Mouse (Mus musculus) thymus, postnatal 10 days (tissue): ENCODE data around the gene Hbq1b.

Experiments
- DNase-seq, 2 experiments: peaks; one replicate each; pipeline ENCODE4 v3.0.0; 2021; ENCODE audit warnings: low spot score in 2 of 2

Hbq1b gene

DNA sequence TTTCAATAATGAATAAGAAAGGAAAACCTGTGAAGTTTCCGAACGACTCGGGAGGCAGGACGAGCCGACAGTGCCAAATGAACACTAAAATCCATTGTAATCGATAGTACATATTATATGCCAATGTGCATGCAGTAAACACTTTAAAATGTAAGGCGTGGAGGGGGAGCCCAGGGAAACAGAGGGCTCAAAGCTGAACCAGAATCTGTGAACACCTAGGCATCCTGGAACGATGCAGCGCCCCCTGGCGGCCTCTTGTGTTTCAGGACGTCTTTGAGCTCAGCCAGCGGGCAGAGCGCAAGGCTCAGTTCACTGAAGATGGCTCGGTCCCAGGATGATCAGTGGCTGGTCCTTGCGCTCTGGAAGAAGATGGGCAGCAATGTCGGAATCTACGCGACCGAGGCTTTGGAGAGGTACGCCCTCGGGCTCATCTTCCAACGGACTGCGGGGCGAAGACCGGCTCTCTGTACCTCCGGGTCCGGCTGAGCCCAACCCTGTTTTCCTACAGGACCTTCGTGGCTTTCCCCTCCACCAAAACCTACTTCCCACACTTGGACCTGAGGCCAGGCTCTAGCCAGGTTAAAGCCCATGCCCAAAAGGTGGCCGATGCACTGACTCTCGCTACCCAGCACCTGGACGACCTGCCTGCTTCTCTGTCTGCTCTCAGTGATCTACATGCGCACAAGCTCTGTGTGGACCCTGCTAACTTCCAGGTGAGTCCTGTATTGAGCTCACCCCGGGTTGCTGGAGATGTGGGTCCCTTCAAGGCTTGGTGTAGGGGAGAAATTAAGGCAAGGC is at the start of gene Hbq1b:
Gene Hbq1b, plus strand, starts transcription at position 271 of the 798 bp plus-strand sequence.
- peak; percentile 50 to 74 for DNase-seq

DNA sequence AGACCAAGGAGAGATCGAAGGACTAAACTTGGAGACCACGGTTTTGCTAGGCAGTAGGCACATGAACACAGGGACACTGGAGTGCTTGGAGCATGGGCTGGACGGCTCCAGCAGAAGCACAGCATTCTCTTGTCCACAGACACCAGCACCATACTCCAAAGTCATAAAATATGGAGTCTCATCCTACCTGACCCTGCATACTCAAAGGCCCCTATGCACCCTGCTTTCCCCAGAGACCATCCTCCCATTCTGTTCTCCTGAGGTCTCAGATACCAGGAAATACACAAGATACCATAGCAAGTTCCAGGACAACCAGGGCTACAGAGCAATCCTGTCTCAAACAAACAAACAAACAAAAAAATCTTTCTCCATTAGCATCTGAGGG is 49.4 kb upstream of the Hbq1b start:
- DNase-seq: no peak

DNA sequence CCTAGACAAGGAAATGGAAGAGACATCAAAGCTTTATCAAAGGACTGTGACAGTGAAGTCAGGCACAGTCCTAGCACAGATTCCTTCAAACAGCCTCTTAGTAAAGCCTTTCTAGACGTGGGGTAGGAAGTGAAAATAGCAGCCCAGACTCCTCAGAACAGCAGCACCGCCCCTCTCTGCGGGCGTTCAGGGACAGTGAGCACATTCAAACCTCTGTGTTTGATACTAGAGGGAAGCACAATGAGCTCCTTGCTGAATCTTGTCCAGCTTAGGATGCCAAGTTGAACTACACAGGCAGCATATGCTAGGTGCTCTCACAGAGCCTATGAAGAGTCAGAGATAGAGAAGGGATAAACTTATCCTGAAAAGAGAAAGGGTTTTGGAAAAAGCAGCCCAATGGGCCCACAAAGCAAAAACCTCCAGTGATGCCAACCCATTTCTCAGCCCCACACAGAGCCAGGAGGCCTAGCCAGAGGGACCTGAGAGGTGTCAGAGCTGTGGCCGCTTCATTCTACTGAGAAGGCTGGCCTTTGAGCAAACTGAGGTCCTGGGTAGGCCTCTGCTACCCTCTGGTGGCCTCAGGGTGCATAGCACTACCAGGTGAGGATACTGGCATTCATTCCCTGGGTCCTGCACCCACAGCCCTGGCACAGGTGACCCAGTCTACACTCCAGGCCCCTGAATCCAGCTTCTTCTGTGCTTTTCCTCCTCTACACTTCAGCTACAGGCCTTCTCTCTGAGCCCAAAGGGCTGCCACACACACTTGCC is 48.5 kb upstream of the Hbq1b start:
- peak; percentile 49 to 75 for DNase-seq

DNA sequence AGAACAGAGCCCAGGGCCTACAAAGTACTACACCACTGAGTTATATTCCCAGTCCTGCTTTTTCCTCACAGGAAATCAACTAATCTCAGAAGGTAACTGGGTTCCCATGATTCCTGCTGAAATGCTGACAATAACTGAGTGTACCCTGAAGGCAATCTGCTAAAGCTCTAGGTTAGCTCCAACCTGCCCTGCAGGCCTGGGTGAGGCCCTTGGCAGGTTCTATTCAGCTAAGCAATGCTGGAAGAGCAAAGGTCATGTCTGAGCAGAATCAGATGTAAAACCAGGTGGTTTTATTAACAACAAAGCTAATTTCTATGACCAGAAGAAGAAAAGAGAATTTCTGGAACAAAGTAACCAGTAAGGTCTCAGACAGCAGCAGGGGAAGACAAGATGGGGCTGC is 45.4 kb upstream of the Hbq1b start:
- DNase-seq: no peak

DNA sequence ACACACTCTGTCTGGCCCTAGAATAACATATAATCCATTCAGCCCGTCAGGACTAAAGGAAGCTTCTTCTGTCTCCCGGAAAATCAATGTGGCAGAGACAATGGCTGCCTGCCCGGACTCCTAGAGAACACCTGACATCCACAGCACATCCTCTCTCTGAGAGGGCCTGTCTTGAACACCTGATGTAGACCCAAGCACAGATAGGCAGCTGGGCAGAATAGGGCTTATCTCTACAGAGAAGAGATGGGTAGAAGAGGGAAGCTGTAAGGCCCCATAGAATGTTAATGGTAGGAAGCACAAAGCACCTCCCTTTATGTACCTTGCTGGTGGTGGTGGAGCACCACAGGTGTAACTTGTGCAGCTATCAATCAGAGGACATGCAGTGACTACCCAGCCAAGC is 44.6 kb upstream of the Hbq1b start:
- DNase-seq: no peak

DNA sequence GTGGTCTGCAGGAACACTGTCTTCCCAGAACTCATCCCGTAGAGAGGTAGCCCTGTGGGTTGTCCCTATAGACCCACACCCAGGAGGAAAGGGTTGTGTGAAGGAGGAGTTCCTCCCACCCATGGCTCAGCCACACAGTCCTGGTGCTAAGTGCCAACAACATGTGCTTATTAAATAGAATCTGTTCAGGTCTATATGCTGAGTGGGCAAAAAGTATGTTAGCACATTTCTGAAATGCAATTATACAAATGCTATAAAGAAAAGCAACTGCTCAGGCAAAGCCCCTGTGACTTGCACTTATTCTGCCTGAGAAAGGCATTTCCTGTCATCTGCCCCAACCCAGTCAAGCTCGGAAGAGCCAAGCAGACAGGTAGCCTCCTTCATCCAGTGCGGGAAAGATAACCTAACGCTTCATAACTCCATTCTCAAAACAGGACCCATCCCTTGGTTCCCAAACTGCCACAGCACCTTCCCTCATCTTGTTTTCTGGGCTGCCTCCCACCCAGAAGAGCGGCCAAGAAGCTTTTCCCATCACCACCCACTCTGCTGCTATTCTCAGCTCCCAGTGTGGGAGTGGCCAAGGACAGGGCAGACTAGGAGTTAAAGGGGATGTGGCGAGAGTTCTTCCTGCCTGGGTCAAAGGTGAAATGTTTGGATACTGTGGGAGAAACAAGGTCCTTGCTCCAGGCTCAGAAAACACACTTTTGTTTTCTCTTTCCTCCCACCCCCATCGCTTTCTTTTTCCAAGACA is 43.4 kb upstream of the Hbq1b start:
- DNase-seq: no peak

DNA sequence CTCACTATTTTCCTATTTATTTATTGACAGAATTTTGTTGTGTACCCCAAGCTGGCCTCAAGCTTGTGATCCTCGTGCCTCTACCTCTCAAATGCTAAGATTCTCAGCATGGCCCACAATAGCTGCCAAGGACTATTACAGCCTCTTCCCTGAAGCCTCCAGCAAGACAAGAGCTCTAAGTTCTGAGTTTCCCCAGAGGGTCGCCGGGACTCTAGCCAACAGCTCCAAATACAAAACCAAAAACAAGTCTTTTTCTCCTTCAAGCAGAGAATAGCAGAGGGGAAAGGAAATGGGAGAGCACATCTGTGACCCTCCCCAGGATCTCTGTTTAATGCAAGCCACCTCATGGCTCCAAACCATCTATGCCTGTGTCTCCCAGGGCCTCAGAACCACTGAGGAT is 42.7 kb upstream of the Hbq1b start:
- DNase-seq: no peak

DNA sequence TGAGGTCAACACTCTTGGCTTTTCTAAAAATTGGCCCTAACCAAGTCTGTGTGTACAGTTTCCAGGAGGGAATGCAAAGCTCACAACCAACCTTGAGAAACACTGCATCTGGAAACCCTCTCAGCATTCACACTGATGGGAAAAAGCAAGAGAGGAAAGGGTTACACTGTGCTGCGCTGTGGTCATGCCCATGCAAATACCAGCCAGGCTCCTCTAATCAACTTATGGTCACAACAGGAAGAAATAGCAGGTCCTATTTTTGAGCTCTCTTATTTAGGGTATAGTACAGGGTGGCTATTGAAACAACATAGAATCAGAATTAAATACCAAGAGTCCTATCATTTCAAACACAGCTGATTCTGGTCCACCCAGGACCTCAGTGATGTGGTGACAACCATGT is 42.1 kb upstream of the Hbq1b start:
- no peak for DNase-seq

DNA sequence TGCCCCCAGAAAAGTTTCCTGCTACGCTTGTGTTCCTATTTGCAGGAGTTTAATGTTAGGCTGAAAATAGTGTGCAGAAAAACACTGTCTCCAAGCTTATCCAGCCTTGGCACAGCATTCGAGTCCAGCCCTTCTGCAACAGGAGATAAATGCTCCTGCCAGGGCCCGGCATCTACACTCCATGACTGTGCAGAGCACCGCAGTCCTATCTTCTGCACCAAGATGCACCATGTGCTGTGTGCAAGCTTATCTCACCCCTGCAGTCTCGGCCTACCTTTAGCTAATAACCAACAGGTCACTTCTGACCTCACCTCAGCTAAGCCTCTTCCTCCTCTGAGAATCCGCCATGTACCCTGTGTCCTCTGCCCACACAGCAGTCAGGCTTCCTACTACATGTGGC is 41.2 kb upstream of the Hbq1b start:
- DNase-seq: no peak

DNA sequence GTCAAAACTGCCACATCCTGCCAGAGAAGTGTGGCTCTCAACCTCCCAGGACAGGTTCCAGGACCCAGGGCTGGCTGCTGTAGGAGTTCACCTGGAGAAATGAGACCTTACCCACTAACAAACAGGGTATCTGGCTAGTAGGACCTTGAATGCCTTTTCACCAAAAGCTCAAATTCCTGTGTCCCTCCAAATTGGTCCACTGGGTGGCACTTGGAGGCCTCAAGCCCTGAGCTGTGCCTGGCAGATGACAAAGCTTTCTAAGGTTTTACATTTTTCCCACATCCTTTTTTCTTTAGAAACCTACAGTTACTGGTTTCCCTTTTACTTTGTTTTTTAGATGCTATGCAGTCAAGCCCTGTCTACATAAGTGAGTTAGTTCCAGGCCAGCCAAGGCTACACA is 39.7 kb upstream of the Hbq1b start:
- no peak for DNase-seq

DNA sequence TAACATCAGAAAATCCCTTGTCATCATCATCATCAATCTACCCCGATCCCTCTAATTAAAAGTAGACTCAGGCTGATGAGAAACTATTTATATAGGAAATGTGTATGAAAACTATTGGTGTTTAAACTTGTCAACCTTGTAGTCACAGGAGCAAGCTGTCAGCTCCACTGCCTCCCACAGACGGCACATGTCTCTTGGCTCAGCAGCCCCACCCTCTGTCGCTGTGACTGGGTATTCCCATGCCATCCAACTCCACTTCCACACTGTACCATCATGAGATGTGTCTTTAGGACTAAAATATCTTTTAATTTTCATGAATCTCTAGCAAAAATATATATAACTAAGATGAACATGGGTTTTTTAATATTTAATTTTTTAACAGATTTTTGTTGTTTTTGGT is 38.4 kb upstream of the Hbq1b start:
- no peak for DNase-seq

DNA sequence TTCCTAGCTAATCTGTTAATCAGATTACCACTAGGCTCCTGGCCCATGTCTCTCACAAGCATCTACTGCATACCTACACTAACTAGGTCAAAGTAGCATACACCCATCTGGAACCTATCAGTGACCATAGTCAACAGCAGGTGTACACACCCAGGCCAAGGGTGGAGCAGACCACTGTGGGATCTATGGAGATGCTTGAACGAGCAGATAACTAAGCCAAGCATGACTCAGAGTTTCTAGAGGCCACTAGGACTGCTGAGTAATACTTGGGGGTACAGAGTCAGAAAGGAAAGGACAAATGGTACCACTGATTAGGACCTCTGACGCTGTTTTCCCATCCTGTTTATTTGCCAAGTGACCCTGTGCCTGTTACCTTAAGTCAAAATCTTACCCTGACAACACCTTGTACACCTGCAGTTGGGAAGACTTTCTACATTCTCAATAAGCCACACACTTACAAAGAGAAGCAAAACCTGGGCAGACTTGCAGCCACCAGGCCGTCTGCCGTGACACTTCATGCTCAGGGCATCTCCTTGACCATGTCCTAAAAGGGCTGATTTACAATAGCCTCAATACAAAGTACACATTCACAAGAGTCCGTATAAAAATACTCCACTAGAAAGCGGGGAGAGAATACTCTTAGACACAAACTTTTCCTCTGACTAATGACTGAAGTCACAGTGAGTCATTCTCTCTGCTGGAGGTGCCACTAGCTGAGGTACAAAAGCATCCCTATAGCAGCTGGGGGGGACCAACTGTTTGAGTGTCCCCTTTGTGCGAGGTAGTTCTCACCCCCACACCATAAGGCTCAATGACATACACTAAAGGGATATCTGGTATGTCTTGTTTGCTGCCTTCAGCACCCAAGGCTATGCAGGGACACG is 35.6 kb upstream of the Hbq1b start:
- no peak for DNase-seq

DNA sequence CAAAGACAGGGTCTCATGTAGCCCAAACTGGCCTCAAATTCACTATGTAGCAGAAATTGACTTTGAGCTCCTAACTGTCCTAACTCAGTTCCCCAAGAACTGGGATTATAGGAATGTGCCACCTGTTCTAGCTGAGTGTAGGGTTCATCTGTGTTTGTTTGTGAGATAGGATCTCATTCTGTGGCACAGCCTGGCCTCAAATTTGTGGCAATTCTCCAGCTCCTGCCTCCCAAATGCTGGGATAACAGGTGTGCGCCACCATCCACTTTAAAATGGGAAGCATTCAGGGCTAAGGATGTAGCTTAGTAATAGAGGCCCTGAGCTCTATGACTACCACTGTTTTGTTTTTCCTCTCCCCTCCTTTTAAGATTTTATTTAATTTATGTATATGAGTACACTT is 33.6 kb upstream of the Hbq1b start:
- DNase-seq: no peak

DNA sequence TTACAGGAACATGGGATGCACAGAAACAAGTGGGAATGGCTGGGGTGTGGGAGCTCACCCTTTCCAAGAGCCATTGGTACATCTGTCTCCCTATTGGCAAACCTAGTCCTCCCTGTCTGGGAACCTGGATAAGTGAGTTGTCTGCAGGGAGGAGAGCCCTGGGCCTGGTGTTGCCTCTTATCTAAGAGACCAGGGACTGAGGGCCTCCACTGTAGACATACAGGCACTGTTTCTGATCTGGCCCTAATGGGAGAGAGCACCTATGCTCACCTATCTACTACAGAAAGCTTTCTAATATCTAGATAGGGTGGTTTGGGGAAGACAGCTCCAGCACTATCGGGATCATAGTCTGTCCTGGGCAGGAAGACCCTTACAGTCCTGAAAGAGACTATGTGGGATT is 30.6 kb upstream of the Hbq1b start:
- no peak for DNase-seq

DNA sequence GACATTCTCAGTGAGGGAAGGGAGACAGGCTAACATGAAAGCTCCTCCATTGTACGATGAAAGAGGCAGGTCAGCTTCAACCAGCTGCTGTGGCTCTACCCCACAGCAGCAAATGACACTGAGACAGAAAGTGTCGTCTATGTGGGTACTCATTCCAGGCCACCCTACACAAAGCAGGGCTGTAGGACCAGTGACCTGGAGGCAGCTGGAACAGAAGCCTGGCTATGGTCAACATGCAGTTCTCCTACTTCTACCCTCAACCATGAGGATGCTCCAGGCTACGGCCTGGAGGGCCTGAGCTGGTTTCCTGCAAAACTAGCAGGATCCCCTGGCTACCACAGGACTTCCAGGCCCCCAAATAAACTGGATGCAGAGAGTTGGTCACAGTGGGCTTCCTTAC is 30.2 kb upstream of the Hbq1b start:
- DNase-seq: no peak

DNA sequence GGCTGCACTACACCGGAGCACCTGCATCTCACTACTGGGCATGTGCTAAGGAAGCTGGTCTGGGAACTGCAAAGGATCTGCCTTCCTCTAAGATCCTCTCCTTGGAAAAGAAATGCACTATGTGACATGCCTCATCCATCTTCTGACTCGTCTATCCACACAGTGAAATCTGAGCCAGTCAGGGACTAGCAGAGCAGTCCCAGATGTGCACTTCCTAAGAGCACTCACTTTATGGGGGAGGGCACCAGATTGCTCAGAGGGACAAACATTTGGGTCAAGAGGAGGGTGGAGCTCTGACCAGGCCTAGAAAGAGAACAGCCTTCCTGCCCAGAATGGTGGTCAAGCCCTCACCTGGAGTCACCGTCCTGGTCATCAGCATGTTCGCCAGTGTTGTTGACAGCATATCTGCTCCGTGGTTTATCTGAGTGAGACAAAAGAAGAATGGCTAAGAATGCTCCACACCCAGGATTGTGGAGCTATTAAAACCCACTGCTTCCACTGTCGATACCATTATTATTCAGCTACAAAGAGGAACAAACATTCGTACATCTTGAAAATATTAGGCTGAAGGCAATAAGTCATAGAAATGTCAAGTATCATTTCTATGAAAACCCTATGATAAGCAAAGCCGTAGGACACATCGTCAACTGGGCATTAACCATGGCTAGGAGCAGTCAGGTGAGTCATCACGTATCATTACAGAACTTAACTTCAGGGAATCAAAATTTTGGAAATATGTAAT is 23.9 kb upstream of the Hbq1b start:
- DNase-seq: no peak

DNA sequence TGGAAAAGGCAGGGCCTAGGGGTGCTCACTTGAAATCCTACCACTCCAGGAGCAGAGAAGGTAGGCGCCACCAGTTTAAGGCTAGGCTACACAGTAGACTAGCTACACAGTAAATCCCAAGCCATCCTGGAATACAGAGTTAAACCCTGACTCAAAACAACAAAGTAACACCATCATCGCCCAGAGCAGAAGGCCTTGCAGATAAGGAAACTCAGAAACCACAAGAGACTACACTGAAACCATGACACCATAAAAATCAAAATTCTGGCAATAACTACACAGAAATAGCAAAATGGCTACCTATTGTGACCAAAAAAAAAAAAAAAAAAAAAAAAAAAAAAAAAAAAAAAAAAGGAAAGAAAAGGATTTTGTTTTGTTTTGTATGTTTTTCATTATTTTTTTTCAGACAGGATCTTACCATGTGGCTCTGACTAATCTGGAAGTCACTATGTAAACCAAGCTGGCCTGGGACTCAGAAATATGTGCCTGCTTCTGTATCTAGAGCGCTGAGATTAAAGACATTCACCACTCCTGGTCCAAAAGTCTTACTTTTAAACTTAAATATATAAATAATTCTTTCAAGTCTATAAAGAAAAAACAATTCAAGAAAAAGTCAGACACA is 21.5 kb upstream of the Hbq1b start:
- DNase-seq: no peak

DNA sequence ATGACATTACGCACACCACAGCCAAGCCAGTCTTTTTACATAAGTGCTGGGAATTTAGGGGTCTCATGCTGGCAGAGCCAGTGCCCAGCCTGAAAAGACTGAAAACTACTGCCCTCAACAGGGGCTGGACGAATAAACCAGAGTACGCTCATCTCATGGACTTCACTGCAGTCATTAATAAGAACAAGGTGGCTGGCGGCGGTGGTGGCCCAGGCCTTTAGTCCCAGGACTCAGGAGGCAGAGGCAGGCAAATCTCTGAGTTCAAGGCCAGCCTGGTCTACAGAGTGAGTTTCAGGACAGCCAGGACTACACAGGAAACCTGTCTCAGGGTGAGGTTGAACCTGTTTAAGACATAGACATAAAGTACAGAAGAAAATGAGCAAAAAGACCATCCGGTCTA is 20.6 kb upstream of the Hbq1b start:
- DNase-seq: no peak

DNA sequence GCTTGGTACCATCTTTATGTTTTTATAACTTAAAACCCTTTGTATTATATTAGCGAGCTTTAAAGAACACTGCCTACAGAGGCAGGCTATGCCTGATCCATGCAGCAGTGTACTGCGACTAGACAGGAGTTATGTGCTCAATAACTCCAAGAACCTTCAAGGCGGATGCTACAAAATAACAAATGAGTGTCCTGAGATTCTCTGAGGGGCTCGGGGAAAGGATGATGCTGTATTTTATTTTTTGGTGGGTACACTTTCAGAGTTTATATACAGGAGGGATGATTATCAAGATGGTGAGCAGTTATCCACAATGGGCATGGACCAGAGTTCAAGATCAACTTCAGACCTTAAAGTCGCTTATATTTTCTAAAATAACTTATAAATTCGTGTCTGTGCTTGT is 20.0 kb upstream of the Hbq1b start:
- no peak for DNase-seq

DNA sequence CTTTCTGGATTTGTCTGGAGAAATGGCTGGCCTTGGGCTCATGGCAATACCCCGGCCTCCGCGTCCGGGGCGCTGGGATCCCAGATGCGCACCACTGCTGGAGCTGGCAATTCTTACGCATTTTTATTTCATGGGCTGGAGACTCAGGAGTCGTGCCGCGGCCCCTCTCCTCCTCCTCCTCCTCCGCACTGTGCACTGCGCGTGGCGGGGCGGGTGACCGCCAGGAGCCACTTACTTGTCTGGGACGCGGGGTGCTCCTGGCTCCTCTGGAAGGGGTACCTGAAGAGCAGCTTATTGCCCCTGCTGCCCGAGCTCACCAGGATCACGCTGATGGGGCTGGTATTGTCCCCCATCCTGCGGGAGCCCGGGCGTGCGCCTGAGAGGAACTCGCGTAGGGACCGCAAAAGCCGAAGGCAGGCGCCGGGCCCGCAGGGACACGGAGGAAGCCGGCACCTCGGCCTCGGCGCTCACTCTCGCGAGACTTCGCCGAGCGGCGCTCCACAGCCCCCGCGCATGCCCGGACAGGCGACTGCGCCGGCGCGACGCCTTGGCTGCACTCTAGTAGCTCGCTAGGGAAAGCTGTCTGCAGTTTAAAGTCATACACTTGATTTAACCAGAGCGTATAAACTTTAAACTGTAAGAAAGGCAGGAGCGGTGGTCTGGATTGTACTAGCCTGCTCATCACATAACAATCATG is 19.4 kb upstream of the Hbq1b start, which contains the start of gene Nprl3:
Gene Nprl3, minus strand, starts transcription at position 520 of the 697 bp plus-strand sequence.
- DNase-seq: peak; percentile 94 to 97
